Mouse (Mus musculus): ENCODE data around the gene Cabp2.

DNA sequence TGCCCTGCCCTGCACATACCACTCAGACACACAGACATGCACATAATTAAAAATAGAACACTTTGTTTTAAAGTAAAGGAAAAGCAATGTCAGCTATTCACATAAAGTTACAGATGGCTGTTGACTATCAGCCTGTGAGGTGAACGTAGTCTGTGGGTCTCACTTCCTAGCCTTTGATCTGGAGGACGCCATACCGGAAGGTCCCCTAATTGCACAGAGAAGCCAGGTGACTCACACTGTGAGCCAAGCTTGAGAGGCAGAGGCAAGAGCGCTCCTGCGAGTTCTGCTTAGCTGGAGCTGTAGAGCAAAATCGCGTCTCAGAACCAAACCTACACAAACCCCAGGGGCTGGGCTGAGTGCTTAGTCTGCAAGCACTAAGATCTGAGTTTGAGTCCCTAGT lies 12.4 kb downstream of the Cabp2 start:
- TF ChIP-seq CTCF (IDR thresholded peaks at IDR 0.05; ENCODE audit: control insufficient read depth, insufficient read depth, insufficient read length) (no peak), MYOG (IDR thresholded peaks at IDR 0.05; ENCODE audit: control insufficient read depth, extremely low read depth, insufficient read length) (no peak), MYOD1 (IDR thresholded peaks at IDR 0.05; ENCODE audit: control insufficient read depth, insufficient read length, low read depth) (no peak), FOSL1 (IDR thresholded peaks at IDR 0.05; ENCODE audit: insufficient read depth, low read length, poor library complexity, severe bottlenecking) (no peak), MAX (IDR thresholded peaks at IDR 0.05) (no peak)

All from C2C12 (cell line).